Mouse (Mus musculus) erythroblast, embryonic 14.5 days (primary cell): Measurements from ENCODE around the gene Hint2. TPM values are rescaled to one million over a fixed set of nuclear protein-coding genes. Genes with fewer than 3 reads are reported as not detected.

Experiments used
- H3K27me3 ChIP-seq: 2 replicates; pipeline ENCODE4 v1.6.1; 2012; ENCODE audit warnings: inconsistent platforms; ENCODE audit not compliant: control insufficient read depth
- H3K36me3 ChIP-seq: 2 replicates; pipeline ENCODE4 v1.6.1; 2012; ENCODE audit warnings: mild to moderate bottlenecking, inconsistent platforms; ENCODE audit not compliant: control insufficient read depth
- H3K4me1 ChIP-seq: 2 replicates; pipeline ENCODE4 v1.6.1; 2012; ENCODE audit warnings: inconsistent platforms; ENCODE audit not compliant: control insufficient read depth
- H3K4me3 ChIP-seq: replicated peaks from 2 replicates; pipeline ENCODE3; 2012; ENCODE audit warnings: moderate library complexity, mild to moderate bottlenecking, inconsistent platforms
- H3K9me3 ChIP-seq: 2 replicates; pipeline ENCODE4 v1.6.1; 2012; ENCODE audit warnings: low read length, inconsistent platforms, mixed read lengths; ENCODE audit not compliant: control insufficient read depth
- GATA1 ChIP-seq: IDR thresholded peaks from 2 replicates; pipeline ENCODE4 v1.6.1; 2012; ENCODE audit warnings: low read length, inconsistent platforms, mixed read lengths
- TAL1 ChIP-seq: IDR thresholded peaks from 3 replicates; pipeline ENCODE4 v1.6.1; 2012; ENCODE audit warnings: low read length, inconsistent platforms, mixed read lengths
- polyA plus RNA-seq: library from polyadenylated mRNA; stranded (reverse); fragments of >175 nt; gene quantifications from 2 replicates; pipeline ENCODE4 v1.2.3, GENCODE M21; 2012

Gene Hint2
- polyA plus RNA-seq, 1 experiment = 3.9 TPM

DNA sequence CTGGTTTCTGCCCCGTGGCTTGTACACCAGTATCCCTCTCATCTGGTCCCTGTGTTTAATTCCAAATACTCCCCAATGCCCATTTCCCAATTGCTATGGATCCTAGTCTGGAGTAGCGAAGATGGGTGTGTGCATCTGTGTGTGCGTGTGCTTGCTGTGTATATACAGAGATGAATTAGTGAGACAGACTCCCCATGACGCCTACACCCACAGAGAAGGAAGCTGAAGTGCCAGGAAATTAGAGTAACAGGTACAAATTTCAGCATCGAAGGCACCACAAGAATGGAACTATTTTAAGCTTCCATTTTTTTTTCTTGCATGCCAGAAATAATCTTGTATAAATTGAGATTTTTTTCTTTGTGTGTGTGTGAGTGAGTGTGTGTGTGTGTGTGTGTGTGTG is 34.8 kb upstream of the Hint2 start:
- H3K36me3 ChIP-seq = no peaks in the 10 kb centered on the region
- no peaks in the 10 kb centered on the region for H3K27me3 ChIP-seq
- TF ChIP-seq TAL1 = no peak
- no peak for TF ChIP-seq GATA1
- H3K9me3 ChIP-seq = no peaks in the 10 kb centered on the region
- H3K4me1 ChIP-seq = peaks cover 17% of the 10 kb centered on the region
- H3K4me3 ChIP-seq = no peak overlapping the region

GRCm38 (mm10) chr4:43690021-43690420 is 33.8 kb upstream of the Hint2 start:
- Histone ChIP-seq H3K27me3 (no peaks in the 10 kb centered on the region), H3K4me3 (no peak overlapping the region), H3K9me3 (no peaks in the 10 kb centered on the region), H3K4me1 (peaks cover 15% of the 10 kb centered on the region), H3K36me3 (no peaks in the 10 kb centered on the region)
- TF ChIP-seq TAL1 = no peak
- TF ChIP-seq GATA1 = no peak

GRCm38 (mm10) chr4:43679416-43680043 is 23.3 kb upstream of the Hint2 start:
- Histone ChIP-seq H3K27me3 (no peaks in the 10 kb centered on the region), H3K4me1 (peaks cover 2% of the 10 kb centered on the region; the same call in 1 of the 2 replicates), H3K4me3 (no peak overlapping the region), H3K36me3 (no peaks in the 10 kb centered on the region), H3K9me3 (no peaks in the 10 kb centered on the region)
- TF ChIP-seq TAL1 = no peak
- TF ChIP-seq GATA1 = no peak; the same call in 1 of the 2 replicates

GRCm38 (mm10) chr4:43678541-43678940 is 22.3 kb upstream of the Hint2 start:
- Histone ChIP-seq H3K4me3 (no peak overlapping the region), H3K27me3 (no peaks in the 10 kb centered on the region), H3K4me1 (peaks cover 2% of the 10 kb centered on the region; the same call in 1 of the 2 replicates), H3K9me3 (no peaks in the 10 kb centered on the region), H3K36me3 (no peaks in the 10 kb centered on the region)
- TF ChIP-seq GATA1 (no peak), TAL1 (no peak)

- Histone ChIP-seq H3K36me3 (no peaks in the 10 kb centered on the region), H3K4me3 (no peak overlapping the region), H3K27me3 (peaks cover 4% of the 10 kb centered on the region), H3K4me1 (peaks cover 2% of the 10 kb centered on the region; the same call in 1 of the 2 replicates), H3K9me3 (no peaks in the 10 kb centered on the region)
- TF ChIP-seq TAL1 (no peak), GATA1 (no peak)
These were observed 19.3 kb upstream of the Hint2 start for GRCm38 (mm10) chr4:43675608-43676007.

DNA sequence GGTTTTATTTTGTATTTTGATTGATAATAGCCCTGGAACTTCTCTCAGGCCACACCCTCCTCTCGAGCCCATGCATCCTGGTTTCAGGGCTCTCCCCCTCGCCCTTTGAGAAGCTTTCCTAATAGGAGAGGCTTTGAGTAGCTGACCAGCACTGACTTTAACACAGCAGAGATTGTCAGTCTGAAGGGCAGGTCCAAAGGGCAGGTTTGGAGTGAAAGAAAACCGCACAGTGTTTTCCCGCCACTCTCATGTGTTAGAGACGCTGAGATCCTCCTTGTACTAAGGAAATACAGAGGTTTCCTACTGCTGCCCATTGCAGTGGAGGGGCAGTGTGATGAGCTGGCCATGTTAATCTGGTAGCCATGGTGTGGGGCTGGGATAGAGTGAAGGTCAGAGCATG is 18.7 kb upstream of the Hint2 start:
- peaks cover 3% of the 10 kb centered on the region for H3K4me1 ChIP-seq
- no peaks in the 10 kb centered on the region for H3K9me3 ChIP-seq
- peaks cover 8% of the 10 kb centered on the region for H3K27me3 ChIP-seq
- TF ChIP-seq GATA1 (no peak), TAL1 (no peak)
- no peaks in the 10 kb centered on the region for H3K36me3 ChIP-seq
- H3K4me3 ChIP-seq = no peak overlapping the region

DNA sequence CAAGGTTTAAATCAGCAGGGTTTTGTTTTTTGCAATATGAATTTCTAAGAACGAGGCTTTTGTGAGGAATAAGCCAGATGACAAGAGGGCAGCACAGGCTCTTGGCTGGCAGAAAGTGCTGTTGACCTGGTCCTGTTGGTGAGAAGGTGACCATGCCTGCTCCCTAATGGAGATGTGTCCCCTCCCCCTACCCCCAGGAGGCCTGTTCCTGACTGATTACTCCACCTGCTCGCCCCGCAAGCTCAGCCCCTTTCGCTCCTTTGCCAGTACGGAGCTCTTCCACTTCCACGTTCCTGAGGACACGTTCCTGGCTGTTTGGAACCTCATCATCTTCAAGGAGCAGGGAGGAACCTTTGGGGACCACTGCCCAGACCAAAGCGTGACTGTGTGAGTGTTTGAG is 17.4 kb upstream of the Hint2 start:
- H3K4me3 ChIP-seq = no peak overlapping the region
- TF ChIP-seq TAL1 (no peak), GATA1 (no peak)
- peaks cover 11% of the 10 kb centered on the region for H3K4me1 ChIP-seq
- H3K27me3 ChIP-seq = peaks cover 15% of the 10 kb centered on the region
- no peaks in the 10 kb centered on the region for H3K9me3 ChIP-seq
- no peaks in the 10 kb centered on the region for H3K36me3 ChIP-seq

DNA sequence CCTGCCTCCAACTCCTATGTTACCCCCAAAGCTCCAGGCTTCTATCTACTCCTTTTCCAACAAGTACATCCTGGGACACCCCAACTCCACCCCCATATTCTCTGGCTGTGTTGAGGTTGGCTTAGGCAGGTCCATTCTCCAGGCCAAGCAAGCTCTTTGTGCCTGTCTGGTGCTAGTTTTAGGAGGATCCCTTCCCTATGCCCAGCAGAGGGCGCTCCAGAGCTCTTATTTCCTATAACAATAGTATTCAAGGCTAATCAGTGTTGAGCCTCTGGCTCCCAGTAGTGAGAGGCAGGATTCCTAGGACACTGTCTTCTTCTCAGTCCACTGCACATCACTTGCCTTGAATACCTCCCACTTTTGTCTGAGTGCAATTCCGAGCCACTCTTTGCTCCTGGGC is 15.8 kb upstream of the Hint2 start:
- Histone ChIP-seq H3K36me3 (no peaks in the 10 kb centered on the region), H3K27me3 (peaks cover 15% of the 10 kb centered on the region), H3K9me3 (no peaks in the 10 kb centered on the region), H3K4me3 (no peak overlapping the region), H3K4me1 (peaks cover 28% of the 10 kb centered on the region)
- no peak for TF ChIP-seq TAL1

- no peak for TF ChIP-seq TAL1
- Histone ChIP-seq H3K27me3 (peaks cover 29% of the 10 kb centered on the region), H3K4me1 (peaks cover 30% of the 10 kb centered on the region), H3K4me3 (peak overlapping the region; percentile 72), H3K9me3 (no peaks in the 10 kb centered on the region), H3K36me3 (no peaks in the 10 kb centered on the region)
These were observed 13.1 kb upstream of the Hint2 start for GRCm38 (mm10) chr4:43669428-43669794.
